Mouse (Mus musculus) lung, postnatal 36 days (tissue): ENCODE results near the gene Pdcd6.

ENCODE experiments used
- DNase-seq: peaks from one replicate; pipeline ENCODE4 v3.0.0; 2022; ENCODE audit warnings: mixed read lengths

Gene Pdcd6

GRCm38 (mm10) chr13:74260231-74260992 lies 57.0 kb downstream of the Pdcd6 start:
- DNase-seq, result peak; percentile 57

GRCm38 (mm10) chr13:74259460-74260230 lies 57.7 kb downstream of the Pdcd6 start:
- DNase-seq, result peak; percentile 71
